Mouse (Mus musculus): Measurements from ENCODE around the gene Ttc9c. TPM values are rescaled to one million over a fixed set of nuclear protein-coding genes. Genes with fewer than 3 reads are reported as not detected.
"Not testable (repeated sequence)": the region's sequence is repeated elsewhere in the genome, so short reads cannot be mapped to it uniquely, and the experiment has no call there.

The Ttc9c gene
- polyA plus RNA-seq, 1 experiment from 2014 or later: 54.2 TPM

DNA sequence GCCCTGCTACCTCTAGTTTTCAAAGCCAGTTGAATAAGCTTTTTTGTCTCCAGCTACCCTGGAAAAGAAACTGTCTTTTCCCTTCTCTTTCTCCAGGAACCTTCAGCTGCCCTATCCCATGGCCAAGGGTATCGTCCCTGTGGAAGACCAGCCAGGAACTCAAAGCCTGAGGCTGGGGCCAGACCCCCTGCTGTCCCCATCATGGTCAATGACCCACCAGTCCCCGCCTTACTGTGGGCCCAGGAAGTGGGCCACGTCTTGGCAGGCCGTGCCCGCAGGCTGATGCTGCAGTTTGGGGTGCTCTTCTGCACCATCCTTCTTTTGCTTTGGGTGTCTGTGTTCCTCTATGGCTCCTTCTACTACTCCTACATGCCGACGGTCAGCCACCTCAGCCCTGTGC is 21.9 kb upstream of the Ttc9c start:
- H3K4me2 ChIP-seq: peak overlapping the region; percentile 83
- ATAC-seq (ENCODE audit: low FRiP score): no peak
- no peaks in the 10 kb centered on the region for H3K27me3 ChIP-seq (replicated peaks)
- H3K36me3 ChIP-seq: peaks cover 17% of the 10 kb centered on the region
- 91% methylated on average over 7 of the region's 7 CpGs for WGBS
- H3K4me1 ChIP-seq: peaks cover 54% of the 10 kb centered on the region
- H3K4me3 ChIP-seq (replicated peaks): peak overlapping the region; percentile 54
- peak overlapping the region; percentile 75 for H3K9ac ChIP-seq (replicated peaks)
- no peaks in the 10 kb centered on the region for H3K9me3 ChIP-seq (replicated peaks)
- H3K27ac ChIP-seq (replicated peaks): no peak overlapping the region

GRCm38 (mm10) chr19:8839908-8840791 is 21.0 kb upstream of the Ttc9c start:
- Histone ChIP-seq H3K9ac (replicated peaks) (peak overlapping the region; percentile 75), H3K4me3 (replicated peaks) (peak overlapping the region; percentile 54), H3K27ac (replicated peaks) (peak overlapping the region; percentile 98), H3K36me3 (peaks cover 19% of the 10 kb centered on the region), H3K4me1 (peaks cover 54% of the 10 kb centered on the region), H3K4me2 (peak overlapping the region; percentile 83), H3K9me3 (replicated peaks) (no peaks in the 10 kb centered on the region), H3K27me3 (replicated peaks) (no peaks in the 10 kb centered on the region)
- ATAC-seq (ENCODE audit: low FRiP score): no peak; the same call in 1 of the 2 replicates
- 16% methylated on average over 29 of the region's 29 CpGs for WGBS

- ATAC-seq (ENCODE audit: low FRiP score): peak; percentile 87
- 33% methylated on average over 11 of the region's 11 CpGs for WGBS
- peak within 1 kb of the TSS; percentile 54 for H3K4me3 ChIP-seq (replicated peaks)
- peaks cover 46% of the 10 kb centered on the region for H3K4me1 ChIP-seq
- H3K9ac ChIP-seq (replicated peaks): peak within 1 kb of the TSS; percentile 75
- H3K9me3 ChIP-seq (replicated peaks): no peaks in the 10 kb centered on the region
- H3K4me2 ChIP-seq: peak within 1 kb of the TSS; percentile 83
- no peaks in the 10 kb centered on the region for H3K27me3 ChIP-seq (replicated peaks)
- H3K36me3 ChIP-seq: peaks cover 28% of the 10 kb centered on the region
- peak within 1 kb of the TSS; percentile 98 for H3K27ac ChIP-seq (replicated peaks)
Measured at GRCm38 (mm10) chr19:8839103-8839907, 20.2 kb upstream of the Ttc9c start, which contains the start of gene Gng3. TSS of gene Gng3 (minus strand) at chr19:8839194.

- peak overlapping the region; percentile 98 for H3K27ac ChIP-seq (replicated peaks)
- peak overlapping the region; percentile 83 for H3K4me2 ChIP-seq
- WGBS: 9% methylated on average over 15 of the region's 15 CpGs
- peaks cover 43% of the 10 kb centered on the region for H3K4me1 ChIP-seq
- H3K9me3 ChIP-seq (replicated peaks): no peaks in the 10 kb centered on the region
- H3K36me3 ChIP-seq: peaks cover 39% of the 10 kb centered on the region
- peak overlapping the region; percentile 75 for H3K9ac ChIP-seq (replicated peaks)
- ATAC-seq (ENCODE audit: low FRiP score): peak; percentile 20; the same call in 1 of the 2 replicates
- H3K4me3 ChIP-seq (replicated peaks): peak overlapping the region; percentile 54
- H3K27me3 ChIP-seq (replicated peaks): no peaks in the 10 kb centered on the region
Measured at GRCm38 (mm10) chr19:8838041-8838730, 19.1 kb upstream of the Ttc9c start.

- peak within 1 kb of the TSS; percentile 54 for H3K4me3 ChIP-seq (replicated peaks)
- under 1% methylated on average over 38 of the region's 38 CpGs for WGBS
- ATAC-seq (ENCODE audit: low FRiP score): peak; percentile 73
- H3K27ac ChIP-seq (replicated peaks): peak within 1 kb of the TSS; percentile 98
- no peaks in the 10 kb centered on the region for H3K27me3 ChIP-seq (replicated peaks)
- H3K4me2 ChIP-seq: peak within 1 kb of the TSS; percentile 83
- no peaks in the 10 kb centered on the region for H3K9me3 ChIP-seq (replicated peaks)
- peak within 1 kb of the TSS; percentile 75 for H3K9ac ChIP-seq (replicated peaks)
- H3K36me3 ChIP-seq: peaks cover 39% of the 10 kb centered on the region
- H3K4me1 ChIP-seq: peaks cover 42% of the 10 kb centered on the region
Measured at GRCm38 (mm10) chr19:8837251-8837791, 18.2 kb upstream of the Ttc9c start, which contains the start of gene Bscl2. TSS of gene Bscl2 (plus strand) at chr19:8837467.

- not testable (repeated sequence) for H3K4me3 ChIP-seq (replicated peaks); H3K9me3 ChIP-seq (replicated peaks); H3K9ac ChIP-seq (replicated peaks); H3K27me3 ChIP-seq (replicated peaks); ATAC-seq (ENCODE audit: low FRiP score)
- peak overlapping the region; percentile 98; the same call in 1 of the 2 replicates for H3K27ac ChIP-seq (replicated peaks)
- 98% methylated on average over 10 of the region's 10 CpGs for WGBS
- H3K36me3 ChIP-seq: peaks cover 46% of the 10 kb centered on the region
- H3K4me1 ChIP-seq: peaks cover 34% of the 10 kb centered on the region
- peak overlapping the region; percentile 83; the same call in 1 of the 2 replicates for H3K4me2 ChIP-seq
Measured at GRCm38 (mm10) chr19:8836327-8836726, 17.2 kb upstream of the Ttc9c start.

DNA sequence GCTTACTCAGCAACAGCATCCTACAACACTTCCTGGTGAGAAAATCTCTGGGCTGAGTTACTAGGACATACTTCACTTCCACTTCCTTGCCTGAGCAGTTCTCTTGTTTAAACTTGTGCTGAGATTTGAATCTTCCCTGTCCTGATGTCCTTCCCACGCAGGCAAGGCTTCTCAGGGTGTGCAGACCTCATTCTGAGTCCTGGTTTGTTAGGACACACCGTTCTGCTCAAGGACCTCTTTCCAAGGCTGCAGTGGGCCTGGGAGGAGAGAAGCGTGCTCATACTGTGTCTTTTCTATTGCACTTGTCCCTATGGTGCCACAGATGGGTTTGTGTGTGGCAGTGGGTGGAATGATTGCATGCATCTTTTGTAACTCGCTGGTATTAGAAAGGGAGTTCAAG is 13.8 kb upstream of the Ttc9c start:
- Histone ChIP-seq H3K4me1 (peaks cover 11% of the 10 kb centered on the region), H3K4me3 (replicated peaks) (no peak overlapping the region), H3K9me3 (replicated peaks) (no peaks in the 10 kb centered on the region), H3K27ac (replicated peaks) (no peak overlapping the region), H3K4me2 (no peak overlapping the region), H3K36me3 (peaks cover 79% of the 10 kb centered on the region), H3K27me3 (replicated peaks) (no peaks in the 10 kb centered on the region), H3K9ac (replicated peaks) (no peak overlapping the region)
- WGBS: 90% methylated on average over 4 of the region's 4 CpGs
- ATAC-seq (ENCODE audit: low FRiP score): no peak

GRCm38 (mm10) chr19:8831262-8831661 is 12.1 kb upstream of the Ttc9c start:
- no peak overlapping the region for H3K9ac ChIP-seq (replicated peaks)
- no peak overlapping the region for H3K27ac ChIP-seq (replicated peaks)
- 82% methylated on average over 11 of the region's 11 CpGs for WGBS
- ATAC-seq (ENCODE audit: low FRiP score): no peak
- peaks cover 2% of the 10 kb centered on the region for H3K4me1 ChIP-seq
- H3K36me3 ChIP-seq: peaks cover 96% of the 10 kb centered on the region
- H3K27me3 ChIP-seq (replicated peaks): no peaks in the 10 kb centered on the region
- H3K4me3 ChIP-seq (replicated peaks): no peak overlapping the region
- no peaks in the 10 kb centered on the region for H3K9me3 ChIP-seq (replicated peaks)
- no peak overlapping the region for H3K4me2 ChIP-seq

GRCm38 (mm10) chr19:8830664-8831063 is 11.5 kb upstream of the Ttc9c start:
- H3K27ac ChIP-seq (replicated peaks): no peak overlapping the region
- H3K9ac ChIP-seq (replicated peaks): no peak overlapping the region
- no peak for ATAC-seq (ENCODE audit: low FRiP score)
- peaks cover 97% of the 10 kb centered on the region for H3K36me3 ChIP-seq
- H3K4me2 ChIP-seq: no peak overlapping the region
- no peaks in the 10 kb centered on the region for H3K9me3 ChIP-seq (replicated peaks)
- WGBS: 90% methylated on average over 8 of the region's 8 CpGs
- H3K27me3 ChIP-seq (replicated peaks): no peaks in the 10 kb centered on the region
- no peak overlapping the region for H3K4me3 ChIP-seq (replicated peaks)
- H3K4me1 ChIP-seq: no peaks in the 10 kb centered on the region; the same call in 1 of the 2 replicates

DNA sequence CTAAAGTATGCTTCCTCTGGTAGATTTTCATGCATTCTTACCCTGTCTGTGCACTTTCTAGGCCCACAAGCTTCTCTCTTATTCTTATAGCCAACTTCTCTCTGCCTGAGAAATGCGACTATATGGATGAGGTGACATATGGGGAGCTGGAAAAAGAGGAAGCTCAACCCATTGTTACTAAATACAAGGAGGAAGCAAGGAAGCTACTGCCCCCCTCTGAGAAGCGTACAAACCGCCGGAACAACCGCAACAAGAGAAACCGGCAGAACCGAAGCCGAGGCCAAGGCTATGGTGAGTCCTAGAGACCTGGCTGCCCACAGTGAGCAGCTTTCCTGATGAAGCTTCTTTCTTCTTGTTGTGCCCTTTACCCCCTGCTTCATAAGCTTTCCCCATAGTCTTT is 10.5 kb upstream of the Ttc9c start, which contains the start of gene AC129217.1:
AC129217.1 (plus strand) TSS at position 114 of the 400 bp plus-strand sequence.
- no peak within 1 kb of the TSS for H3K27ac ChIP-seq (replicated peaks)
- no peak for ATAC-seq (ENCODE audit: low FRiP score)
- H3K27me3 ChIP-seq (replicated peaks): no peaks in the 10 kb centered on the region
- 92% methylated on average over 8 of the region's 8 CpGs for WGBS
- H3K9ac ChIP-seq (replicated peaks): no peak within 1 kb of the TSS
- no peak within 1 kb of the TSS for H3K4me2 ChIP-seq
- H3K4me1 ChIP-seq: no peaks in the 10 kb centered on the region
- H3K9me3 ChIP-seq (replicated peaks): no peaks in the 10 kb centered on the region
- peaks cover 95% of the 10 kb centered on the region for H3K36me3 ChIP-seq
- H3K4me3 ChIP-seq (replicated peaks): no peak within 1 kb of the TSS

DNA sequence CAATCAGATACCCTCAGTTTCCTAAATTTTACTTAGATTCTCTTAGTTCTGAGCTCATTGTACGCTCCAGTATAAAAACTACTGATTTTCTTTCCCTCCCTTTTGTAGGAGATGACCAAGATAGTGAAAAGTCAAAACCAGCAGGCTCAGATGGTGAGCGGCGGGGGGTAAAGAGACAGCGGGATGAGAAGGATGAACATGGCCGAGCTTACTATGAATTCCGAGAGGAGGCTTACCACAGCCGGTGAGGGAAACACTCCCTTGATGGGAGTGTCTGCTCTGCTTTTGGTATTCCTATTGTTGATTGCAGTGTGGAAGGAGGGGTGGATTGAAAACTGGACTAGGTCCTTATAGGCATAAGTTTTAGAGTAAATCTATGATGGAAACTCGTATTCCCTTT is 3.6 kb upstream of the Ttc9c start:
- peak overlapping the region; percentile 95 for H3K4me2 ChIP-seq
- H3K9ac ChIP-seq (replicated peaks): 0 out of 2 replicates have a peak overlapping the region, but pooled peaks have one; percentile 10
- H3K27me3 ChIP-seq (replicated peaks): no peaks in the 10 kb centered on the region
- peak overlapping the region; percentile 83; the same call in 1 of the 2 replicates for H3K4me3 ChIP-seq (replicated peaks)
- 59% methylated on average over 8 of the region's 8 CpGs for WGBS
- H3K27ac ChIP-seq (replicated peaks): no peak overlapping the region
- peaks cover 49% of the 10 kb centered on the region for H3K36me3 ChIP-seq
- no peaks in the 10 kb centered on the region for H3K9me3 ChIP-seq (replicated peaks)
- H3K4me1 ChIP-seq: peaks cover 34% of the 10 kb centered on the region
- no peak for ATAC-seq (ENCODE audit: low FRiP score)
